Mouse (Mus musculus): ENCODE results near the gene Nucb1.
"Not testable (repeated sequence)": the region's sequence is repeated elsewhere in the genome, so short reads cannot be mapped to it uniquely, and the experiment has no call there.

The Nucb1 gene

DNA sequence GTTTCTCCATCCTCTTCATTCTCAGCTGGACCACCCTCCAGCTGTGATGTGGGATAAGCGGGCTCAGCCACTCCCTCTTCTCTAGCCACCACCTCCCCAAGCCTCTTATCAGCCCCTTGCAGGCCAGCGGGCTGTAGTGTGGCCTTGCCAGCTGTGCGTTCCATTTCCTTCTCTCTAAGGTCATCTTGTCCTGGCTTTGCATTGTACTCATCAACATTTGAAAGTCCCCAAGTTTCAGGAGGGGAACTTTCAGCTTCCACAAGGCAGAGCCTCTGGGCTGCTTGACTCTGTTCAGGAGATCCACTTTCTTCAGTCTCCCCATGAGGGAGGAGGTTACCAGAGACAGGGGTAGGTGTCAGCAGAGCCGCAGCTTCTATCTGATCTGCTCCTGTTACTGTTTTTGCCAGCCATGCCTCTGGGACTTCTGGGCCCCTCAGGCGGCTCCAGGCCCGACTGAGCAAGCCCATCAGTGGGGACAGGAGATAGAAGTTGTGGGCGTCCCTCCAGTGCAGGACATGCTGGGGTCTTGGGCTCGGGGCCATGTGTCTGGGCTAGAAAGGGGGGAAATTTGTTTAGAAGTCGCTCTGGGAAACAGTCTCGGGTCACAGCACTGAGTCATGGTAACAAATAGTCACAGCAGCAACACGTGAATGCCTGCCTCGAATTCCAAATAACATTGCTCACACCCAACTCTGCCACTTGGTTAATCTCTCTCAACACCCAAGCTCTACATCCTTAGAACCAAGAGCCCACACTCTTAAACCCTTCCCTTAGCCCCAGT, 14.8 kb upstream of the Nucb1 start:
- DNase-seq, result no peak

DNA sequence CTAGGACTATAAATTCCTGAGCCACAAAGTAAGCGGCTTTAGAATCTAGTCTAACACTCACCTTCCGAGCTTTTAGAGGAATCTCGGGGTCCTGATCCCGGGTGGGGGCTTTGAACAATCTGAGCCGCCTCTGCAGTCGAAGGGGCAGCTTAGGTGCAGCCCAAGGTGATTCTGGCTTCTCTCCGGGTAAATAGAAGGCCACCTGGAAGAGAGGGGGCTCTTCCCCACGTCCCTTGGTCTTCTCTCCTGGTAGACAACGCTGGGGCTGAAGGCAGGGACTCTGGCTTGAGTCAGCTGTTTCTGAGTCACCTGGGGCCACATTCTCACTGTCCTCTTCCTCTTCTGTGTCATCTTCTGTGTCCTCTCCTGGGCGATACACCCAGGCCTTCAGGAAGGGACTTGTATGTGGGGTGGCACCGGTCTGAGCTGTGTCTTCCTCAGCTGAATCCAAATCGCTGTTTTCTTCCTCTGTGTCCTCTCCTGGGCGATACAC, 13.5 kb upstream of the Nucb1 start:
- DNase-seq, result no peak

DNA sequence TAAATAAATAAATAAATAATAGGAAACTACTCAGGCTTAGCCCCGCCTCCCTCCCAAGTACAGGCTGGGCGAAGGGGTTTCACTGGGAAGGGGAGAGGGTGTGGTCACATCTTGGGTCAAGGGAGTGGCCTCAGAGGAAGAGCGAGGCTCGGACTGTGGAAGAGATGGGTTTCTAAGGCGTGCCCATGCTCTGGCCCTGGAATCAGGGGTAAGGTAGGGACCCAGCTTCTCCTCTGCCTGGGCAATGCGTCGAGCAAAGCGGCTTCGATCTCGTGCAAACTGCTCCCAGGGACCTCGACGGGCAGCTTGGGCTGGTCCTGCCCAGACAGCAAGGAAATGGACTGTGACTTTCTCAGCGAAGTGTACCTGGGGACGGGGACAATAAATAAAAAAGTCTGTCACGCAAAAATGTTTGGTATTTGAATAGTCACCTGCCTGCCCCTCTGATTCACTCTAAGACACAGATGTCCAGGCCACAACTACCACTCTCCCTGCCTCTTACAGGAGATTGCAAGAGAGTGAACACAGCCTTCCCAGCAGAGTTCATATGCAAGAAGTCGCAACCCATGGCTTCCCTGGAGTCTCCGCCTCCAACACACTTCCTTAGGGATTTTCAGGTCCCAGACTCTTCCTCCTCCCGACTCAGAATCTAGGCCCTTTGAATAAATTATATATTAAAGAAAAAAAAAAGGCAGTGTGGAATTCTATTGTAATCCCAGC, 12.9 kb upstream of the Nucb1 start:
- DNase-seq, result peak in 1 of 2 experiments; percentile 22

DNA sequence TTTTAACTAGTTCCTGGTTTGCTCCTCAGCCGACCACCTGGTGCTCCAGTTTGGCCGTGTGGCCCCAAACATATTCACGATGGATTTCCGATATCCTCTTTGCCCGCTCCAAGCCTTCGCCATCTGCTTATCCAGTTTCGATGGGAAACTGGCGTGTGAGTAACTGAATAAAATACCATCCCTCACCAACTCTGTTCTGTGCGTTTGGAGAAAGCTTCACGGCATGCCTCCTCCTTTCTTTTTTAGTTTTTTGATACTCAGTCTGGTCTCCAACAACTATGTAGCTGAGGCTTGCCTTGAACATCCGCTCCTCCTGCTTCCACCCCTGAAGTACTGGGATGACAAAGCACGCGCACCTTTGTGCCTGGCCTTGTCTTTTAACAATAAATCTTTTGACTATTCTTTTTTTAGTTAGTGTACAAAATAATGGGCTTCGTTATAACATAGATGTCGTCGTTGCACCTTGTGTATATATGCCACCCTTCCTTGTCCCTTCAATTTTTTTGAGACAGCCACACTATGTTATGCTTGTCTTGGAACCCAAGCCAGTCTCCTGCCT, 12.1 kb upstream of the Nucb1 start:
- DNase-seq, result no peak

DNA sequence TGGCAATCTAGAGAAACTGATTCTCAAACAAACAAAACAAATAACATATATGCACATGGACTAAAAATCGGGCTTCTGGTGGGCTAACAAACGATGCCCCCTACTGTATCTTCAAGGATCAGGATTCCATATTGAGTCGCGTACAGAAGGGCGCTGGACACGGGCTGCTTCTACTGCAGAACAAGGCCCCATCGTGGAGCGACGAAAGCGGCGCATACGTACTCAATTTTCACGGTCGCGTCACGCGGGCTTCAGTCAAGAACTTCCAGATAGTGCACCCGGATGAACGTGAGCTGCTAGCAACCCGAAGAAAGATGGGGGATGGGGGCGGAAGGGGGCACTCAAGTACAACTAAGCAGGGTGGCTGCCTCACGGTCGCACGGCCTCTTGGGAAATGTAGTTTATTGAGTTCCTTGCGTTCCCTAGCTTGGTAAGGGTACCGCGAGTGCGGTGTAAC, 11.6 kb upstream of the Nucb1 start:
- peak; percentile 89 to 92 for DNase-seq

DNA sequence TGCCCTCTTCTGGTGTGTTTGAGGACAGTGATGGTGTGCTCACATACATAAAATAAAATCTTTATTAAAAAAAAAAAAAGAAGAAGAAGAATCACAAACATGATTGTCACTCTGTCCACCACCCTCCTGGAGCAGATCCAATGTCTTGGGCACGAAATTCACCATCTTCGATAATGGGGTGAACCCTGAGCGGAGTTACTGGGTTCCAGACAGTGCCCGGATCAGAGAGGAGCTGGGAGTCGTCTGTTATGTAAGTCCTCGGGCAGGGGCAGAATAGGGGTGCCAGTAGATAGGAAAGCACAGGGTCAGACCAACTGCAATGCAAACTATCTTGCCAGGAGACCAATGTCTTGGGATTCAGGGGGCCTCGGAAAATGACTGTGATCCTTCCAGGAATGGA, 10.4 kb upstream of the Nucb1 start:
- no peak for DNase-seq

DNA sequence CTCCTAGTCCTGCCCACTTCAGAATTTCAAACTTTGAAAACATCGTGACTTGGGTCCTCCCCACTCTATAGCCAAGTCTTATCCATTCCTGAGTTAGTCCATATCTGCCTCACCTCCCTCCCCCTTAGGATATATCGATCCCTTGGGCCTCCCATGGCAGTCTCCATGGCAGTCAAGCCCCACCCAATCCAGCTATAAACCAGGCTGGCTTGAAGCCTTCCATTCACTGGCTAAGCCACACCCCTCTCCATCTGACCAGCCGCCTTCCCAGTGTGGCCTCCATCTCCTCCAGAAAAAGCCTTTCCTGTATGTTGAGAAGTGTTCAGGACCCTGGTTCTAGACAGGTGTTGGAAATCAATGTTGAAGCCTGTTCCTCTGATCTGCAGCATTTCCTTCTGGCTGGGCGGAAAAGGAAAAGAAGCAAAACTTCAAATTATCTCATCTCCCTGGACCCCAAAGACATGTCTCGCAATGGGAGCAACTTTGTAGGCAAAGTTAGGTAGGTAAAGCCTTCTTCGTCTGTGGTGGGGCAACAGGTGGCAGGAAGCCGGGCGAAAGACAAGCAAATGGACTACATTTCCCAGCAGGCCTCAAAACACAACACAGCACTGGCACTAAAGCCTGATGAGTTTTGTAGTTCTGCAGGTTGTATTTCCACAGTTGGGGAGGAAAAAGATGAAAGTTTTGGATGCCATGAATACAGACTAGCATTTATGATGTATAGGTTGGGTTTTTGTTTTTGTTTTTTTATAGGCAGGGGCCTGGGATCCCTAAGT, 9.3 kb upstream of the Nucb1 start:
- peak; percentile 41 to 55 for DNase-seq

DNA sequence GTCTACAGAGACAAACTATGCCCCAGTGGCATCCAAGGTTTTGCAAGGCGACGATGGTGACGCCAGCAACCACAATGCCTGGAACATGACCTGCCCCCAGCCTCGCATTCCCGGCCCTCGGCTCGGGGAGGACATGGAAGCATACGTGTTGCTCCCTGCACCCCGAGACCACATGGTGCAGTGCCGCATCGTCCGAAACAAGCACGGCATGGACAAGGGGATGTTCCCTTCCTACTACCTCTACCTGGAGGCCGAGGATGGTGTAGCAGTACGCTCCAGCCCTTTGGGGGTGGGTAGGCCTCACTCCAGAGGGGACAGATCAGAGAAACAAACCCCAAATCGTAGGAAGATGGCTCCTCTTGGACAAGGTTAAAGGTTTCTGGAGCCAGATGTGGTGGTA, 8.4 kb upstream of the Nucb1 start:
- peak in 1 of 2 experiments; percentile 22 for DNase-seq

DNA sequence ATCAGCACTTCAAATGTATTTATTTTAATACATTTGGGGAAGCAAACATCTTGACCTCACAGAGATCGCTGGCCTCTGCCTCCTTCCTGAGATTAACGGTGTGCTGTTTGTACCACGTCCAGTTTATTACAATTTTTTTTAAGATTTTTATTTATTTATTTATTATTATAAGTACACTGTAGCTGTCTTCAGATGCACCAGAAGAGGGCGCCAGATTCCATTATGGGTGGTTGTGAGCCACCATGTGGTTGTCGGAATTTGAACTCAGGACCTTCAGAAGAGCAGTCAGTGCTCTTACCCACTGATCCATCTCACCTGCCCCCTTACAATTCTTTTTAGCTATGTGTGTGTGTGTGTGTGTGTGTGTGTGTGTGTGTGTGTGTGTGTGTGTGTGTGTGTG, 6.6 kb upstream of the Nucb1 start:
- not testable (repeated sequence) for DNase-seq

DNA sequence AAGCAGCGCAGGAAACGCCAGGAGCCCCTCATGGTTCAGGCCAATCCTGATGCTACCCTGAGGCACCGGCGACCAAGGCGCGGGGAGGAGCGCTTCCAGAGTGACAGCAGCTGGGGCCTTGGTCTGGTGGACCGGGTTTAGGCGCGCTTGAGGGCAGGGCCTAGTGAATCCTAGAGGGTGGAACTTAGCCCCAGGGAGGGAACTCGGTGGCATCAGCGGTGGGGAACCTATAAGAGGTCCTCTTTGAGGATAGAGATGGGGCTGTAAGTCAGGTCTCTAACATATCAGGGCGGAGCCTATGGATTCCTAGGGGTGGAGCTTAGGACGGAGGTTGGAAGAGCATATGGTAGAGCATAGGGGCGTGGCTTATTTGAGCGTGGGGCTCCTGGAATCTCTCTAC, 5.2 kb upstream of the Nucb1 start:
- no peak for DNase-seq

DNA sequence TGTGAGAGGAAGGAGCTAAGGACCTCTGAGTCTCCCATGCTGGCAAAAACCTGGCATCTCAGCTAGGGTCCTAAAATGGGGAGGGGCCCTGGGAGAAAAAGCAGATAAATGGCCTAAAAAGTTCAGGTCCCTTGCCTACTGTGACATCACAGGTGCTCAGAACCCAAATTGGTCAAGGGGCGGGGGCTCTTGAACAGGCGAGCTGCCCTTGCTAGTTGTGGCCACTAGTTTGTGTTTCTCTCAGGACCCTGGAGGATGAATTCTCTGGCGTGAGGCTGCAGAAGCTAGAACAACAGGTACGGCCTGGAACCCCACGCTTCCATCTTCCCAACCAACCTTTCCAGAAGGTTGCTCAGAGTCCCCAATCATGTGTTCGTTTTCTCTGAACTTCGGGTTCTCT, 4.2 kb upstream of the Nucb1 start:
- DNase-seq, result no peak

DNA sequence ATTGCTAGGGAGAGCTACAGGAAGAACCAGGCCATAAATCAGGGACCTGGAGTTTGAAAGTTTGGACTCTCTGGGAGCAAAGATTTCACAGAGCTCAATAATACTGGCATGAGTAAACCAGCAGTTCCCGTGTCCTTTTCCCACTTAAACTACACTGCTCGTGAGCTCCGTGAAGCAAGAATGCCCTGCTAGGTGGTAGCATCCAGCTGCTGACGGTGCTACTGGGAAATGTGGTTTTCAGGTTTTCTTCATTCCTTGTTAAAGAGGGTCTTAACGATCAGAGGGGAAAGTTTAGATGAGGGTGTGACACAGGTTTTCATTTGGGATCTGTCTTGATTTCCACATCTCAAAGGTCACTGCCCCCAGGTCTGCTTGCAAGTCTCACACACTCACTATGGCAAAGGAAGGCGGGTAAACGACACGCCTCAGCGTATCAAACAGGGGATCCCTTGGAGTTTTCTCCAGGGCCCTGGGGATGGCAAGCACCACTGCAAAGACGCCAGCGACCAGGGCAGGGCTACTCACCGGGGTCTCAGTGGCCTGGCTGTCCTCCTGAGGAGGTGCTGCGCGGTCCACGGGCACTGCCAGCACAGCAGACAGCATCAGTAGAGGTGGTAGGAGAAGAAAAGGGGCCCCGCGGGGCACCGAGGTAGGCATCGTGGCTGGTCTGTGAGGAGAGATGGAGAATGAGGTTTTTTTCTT, 874 bp downstream of the Nucb1 start:
- peak; percentile 18 to 33 for DNase-seq

DNA sequence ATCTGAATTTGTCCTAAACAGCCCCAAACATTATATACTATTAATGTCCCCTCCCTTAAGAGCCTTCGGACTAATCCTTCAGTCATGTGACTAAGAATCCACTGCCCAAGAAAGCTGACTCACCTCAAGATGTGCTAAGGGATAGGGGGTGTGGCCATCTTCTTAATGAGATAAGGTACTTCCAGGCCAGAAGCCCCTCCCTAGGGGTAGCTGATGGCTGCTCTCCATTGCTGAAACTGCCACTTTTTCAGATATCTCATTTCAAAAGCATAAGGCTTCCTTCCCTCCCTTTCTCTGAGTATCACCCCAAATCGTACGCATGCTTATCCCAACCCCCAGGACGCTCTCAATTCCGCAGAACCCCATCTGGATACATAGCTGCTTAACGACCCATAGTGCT, 1.6 kb downstream of the Nucb1 start:
- DNase-seq, result no peak

DNA sequence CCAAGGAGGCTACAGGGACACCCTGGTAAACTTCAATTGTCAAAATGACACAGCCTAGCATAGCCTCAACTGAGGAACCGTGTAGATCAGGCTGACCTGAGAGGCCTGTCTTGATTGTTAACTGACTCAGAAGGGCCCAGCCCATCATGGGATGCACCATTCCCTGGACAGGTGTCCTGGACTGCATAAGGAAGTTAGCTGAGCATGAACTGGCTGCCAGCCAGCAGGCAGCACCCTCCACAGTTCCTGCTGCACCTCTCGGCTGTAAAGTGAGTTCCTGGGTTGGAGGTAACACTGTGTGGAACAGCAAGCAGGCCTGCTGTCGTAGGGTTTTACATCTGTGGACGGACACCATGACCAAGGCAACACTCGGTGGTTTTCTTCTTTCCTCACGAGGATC, 2.6 kb downstream of the Nucb1 start:
- no peak for DNase-seq

DNA sequence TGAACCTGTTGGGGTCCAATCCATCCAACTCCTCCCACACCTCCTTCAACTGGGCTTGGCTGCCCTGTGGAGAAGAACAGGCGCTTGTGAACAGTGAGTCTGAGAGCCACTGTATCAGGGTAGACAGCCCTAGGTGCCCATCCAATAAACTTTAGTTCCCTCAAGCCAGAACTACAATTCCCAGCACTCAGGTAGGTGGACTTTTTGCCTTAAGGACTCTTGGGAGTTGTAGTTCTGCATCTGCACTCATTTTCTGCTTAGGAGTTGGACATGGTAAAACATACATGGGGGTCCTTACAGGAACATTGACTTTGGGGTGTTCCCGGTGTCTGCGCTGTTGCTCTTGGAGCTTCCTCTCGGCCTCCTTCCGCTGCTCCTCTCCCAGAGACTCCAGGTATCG, 11.8 kb downstream of the Nucb1 start:
- DNase-seq, result no peak

DNA sequence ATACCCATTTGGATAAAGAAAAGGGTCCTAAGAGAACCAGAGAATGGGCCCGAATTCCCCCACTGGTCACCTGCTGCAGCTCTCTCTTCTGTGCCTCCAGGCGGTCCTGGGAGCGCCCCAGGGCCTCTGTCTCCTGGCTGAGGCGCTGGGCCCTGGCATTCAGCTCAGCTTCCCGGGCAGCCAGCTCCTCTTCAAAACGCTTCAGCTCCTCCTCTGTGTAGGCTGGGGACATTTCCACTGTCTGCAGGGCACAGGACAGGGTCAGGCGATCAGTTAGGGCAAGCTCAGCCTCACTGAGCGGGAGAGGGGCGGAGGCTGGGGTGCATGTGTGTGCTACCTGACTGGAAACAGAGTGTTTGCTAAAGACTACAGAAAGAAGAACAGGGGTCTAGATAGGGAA, 15.7 kb downstream of the Nucb1 start:
- no peak for DNase-seq

DNA sequence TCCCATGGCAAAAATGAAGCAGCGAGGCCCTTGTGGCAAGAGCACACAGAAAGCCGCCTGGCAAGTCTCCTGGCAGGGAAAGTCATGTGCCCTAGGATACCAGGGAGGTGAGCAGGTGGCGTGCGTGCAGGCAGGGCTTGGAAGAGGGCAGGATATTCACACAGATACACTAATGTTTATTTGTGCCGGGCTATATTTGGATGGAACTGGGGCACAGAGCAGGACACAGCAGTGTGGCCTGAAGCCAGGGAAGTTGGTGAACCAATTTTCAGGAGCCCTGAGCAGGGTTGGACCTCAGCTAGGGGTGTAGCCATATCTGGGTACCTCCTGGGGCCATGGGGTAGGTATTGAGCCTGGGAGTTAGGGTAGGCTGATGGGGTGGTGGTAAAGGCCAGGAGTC, 17.3 kb downstream of the Nucb1 start:
- DNase-seq, result no peak

DNA sequence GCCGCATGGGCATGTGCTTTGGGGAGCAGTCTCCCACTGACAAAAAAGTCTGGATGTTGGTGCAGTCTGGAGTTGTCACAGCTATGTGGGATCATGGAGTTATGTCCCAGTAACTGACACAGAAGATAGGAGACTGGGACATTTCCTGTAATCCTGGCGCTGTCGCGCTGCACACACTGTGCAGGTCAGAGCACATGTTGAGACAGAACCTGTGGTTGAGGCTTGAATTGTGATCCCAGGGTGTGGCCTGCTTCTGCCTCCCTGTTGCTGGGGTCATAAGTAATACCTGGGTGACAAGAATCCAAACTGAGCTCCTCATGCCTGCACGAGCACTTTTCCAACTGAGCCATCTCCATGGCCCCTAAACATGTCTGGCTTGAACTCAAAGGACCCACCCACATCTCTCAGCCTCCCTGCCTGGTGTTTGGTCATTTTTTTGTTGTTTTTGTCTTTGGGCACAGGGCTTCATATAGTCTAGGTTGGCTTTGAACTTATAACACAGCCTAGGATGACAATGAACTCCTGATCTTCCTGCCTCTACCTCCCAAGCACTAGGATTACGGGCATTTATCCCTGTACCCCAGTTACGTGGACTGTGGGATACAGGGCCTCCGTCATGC, 17.9 kb downstream of the Nucb1 start:
- no peak for DNase-seq

DNA sequence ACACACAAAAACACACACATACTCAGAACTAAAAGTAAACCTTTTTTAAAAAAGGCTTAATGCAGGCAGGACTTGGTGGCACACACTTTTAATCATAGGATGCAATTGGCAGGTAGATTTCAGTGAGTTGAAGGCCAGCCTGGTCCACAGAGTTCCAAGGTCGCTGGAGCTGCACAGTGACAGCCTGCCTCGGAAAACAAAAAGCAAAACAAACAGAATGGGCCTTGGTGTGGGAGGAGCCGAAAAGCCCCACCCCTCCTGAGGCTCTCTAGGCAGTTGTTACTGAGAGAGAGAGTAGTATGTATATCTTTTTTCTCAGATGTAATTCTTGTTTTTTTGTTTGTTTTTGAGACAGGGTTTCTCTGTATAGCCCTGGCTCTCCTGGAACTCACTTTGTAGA, 18.9 kb downstream of the Nucb1 start:
- DNase-seq, result no peak

DNA sequence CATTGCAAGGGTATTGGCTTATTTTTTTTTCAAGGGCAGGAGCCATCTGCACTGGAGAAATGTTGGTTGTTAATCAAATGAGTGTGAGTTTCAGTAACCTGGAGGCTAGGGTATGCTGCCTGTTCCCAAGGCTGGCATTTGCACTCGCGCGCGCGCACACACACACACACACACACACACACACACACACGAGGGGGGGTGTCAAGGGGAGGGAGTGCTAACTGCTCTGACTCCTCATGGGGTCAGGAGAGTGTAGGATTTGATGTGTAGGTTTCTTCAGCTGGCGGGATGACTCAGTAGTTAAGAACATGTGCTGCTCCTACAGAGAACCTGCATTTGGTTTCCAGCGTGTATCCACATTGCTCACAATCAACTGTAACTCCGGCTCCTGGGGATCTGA, 19.4 kb downstream of the Nucb1 start:
- DNase-seq, result no peak

DNA sequence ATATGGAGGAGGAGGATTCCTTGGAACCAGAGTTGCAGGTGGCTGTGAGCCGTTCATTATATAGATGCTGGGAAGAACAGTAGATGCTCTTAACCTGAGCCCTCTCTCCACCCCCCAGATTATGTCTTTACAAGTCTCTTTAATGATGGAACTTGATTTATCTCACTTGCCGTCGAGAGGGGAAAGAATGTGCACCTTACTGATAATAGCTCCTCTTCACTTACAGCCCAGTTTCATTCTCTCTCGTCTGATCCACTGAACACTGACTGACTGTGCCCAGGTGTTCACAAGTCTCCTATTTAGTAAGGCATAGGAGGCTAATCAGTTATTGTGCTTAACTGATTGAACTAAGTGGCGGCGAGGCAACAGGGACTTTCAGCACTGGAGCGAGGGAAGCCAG, 20.6 kb downstream of the Nucb1 start:
- DNase-seq, result no peak
